ENCODE assay signal across 27 mouse cellular contexts in the genomic region with DNA sequence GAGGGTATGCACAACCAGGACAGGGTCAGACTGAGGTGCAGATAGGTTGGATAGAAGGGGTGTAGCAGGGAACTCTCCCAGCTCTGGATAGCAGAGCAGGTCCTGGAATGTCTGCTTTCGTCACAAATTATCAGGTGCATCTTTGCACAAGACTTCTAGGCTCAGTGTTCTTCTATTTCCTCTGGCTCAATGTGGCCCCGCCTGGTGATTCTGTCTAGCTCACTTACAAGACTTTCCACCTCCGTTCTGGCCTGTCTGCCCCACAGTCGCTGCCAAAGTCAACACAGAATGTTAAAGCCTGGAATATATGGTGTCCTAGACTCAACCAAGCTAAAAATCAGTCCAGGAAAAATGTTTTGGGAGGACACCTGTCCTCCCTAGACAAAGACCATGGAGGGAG. TPM values are rescaled to one million over a fixed set of nuclear protein-coding genes. Genes with fewer than 3 reads are reported as not detected.
DNase-seq lines count a peak whose midpoint lies in the region; ATAC-seq and TF ChIP-seq lines count a peak whose summit lies in the region.
"Had no signal": no experiment of that assay in that cellular context is flagged by ENCODE, and none has a peak within 500 bp of the region (broad histone marks: within the 10 kb centered on the region; RNA-seq: fewer than 3 reads in every experiment).

No protein-coding gene starts in this region.

- TF ChIP-seq CTCF in heart, postnatal 0 days (IDR thresholded peaks at IDR 0.05; ENCODE audit: low read depth) = no peak

- H3K27me3 ChIP-seq in heart, postnatal 0 days (ENCODE audit: control insufficient read depth, insufficient read depth, low read length) = no peaks in the 10 kb centered on the region
- H3K27me3 ChIP-seq in heart, embryonic 11.5 days (ENCODE audit: control insufficient read depth, insufficient read depth, low read length) = no peaks in the 10 kb centered on the region
- H3K27me3 ChIP-seq in myocyte (ENCODE audit: control insufficient read depth, insufficient read depth, insufficient read length) = no peaks in the 10 kb centered on the region
- H3K27me3 ChIP-seq: forebrain, embryonic 15.5 days; liver, embryonic 15.5 days; lung, embryonic 15.5 days; midbrain, embryonic 13.5 days; neural tube, embryonic 12.5 days; stomach, embryonic 15.5 days had no signal

- no peak for TF ChIP-seq EP300 in heart, postnatal 0 days (IDR thresholded peaks at IDR 0.05; ENCODE audit: low read depth)

- H3ac ChIP-seq in myocyte (ENCODE audit: control insufficient read depth, insufficient read length) = no peak overlapping the region

- TF ChIP-seq POLR2A in myocyte (IDR thresholded peaks at IDR 0.05; ENCODE audit: insufficient read length, low read depth) = no peak

- peak; percentile 27 for DNase-seq in heart, postnatal 0 days (ENCODE audit: low spot score)
- DNase-seq in urinary bladder, postnatal 14 days (ENCODE audit: low spot score) = peak; percentile 16
- DNase-seq in urinary bladder, adult 18-20 months (ENCODE audit: low spot score in 2 of 2) = no peak
- DNase-seq in natural killer cell, adult 2 months (ENCODE audit: low spot score in 2 of 2) = no peak
- no peak for DNase-seq in right cerebral cortex, postnatal 25 days
- DNase-seq: adrenal gland, postnatal 25 days; cerebellum, adult 9-10 months; gastrocnemius, postnatal 14 days; kidney, adult 11 months; liver; right cerebral cortex, postnatal 14 days; thymus, adult 18-20 months; thymus, postnatal 36 days had no signal

- H3K9ac ChIP-seq in heart, postnatal 0 days (replicated peaks; ENCODE audit: low read depth, low read length) = no peak overlapping the region
- H3K9ac ChIP-seq in heart, embryonic 11.5 days (ENCODE audit: low read depth, low read length) = no peak overlapping the region
- H3K9ac ChIP-seq: forebrain, embryonic 15.5 days; liver, embryonic 15.5 days; lung, embryonic 15.5 days; midbrain, embryonic 13.5 days; neural tube, embryonic 12.5 days; stomach, embryonic 15.5 days had no signal

- no peaks in the 10 kb centered on the region for H3K36me3 ChIP-seq in heart, postnatal 0 days (replicated peaks; ENCODE audit: control insufficient read depth, insufficient read depth, low read length)
- H3K36me3 ChIP-seq in heart, embryonic 11.5 days (ENCODE audit: control insufficient read depth, insufficient read depth, low read length) = no peaks in the 10 kb centered on the region
- H3K36me3 ChIP-seq in myocyte (ENCODE audit: control insufficient read depth, insufficient read depth) = no peaks in the 10 kb centered on the region
- H3K36me3 ChIP-seq: forebrain, embryonic 15.5 days; hindbrain, embryonic 10.5 days; limb, embryonic 10.5 days; liver, embryonic 15.5 days; lung, embryonic 15.5 days; midbrain, embryonic 13.5 days; neural tube, embryonic 12.5 days; stomach, embryonic 15.5 days had no signal

- H3K4me1 ChIP-seq in heart, postnatal 0 days (ENCODE audit: control insufficient read depth, insufficient read depth) = peaks cover 4% of the 10 kb centered on the region; the same call in 1 of the 2 replicates
- no peaks in the 10 kb centered on the region for H3K4me1 ChIP-seq in heart, embryonic 11.5 days (ENCODE audit: control insufficient read depth, insufficient read depth, low read length)
- H3K4me1 ChIP-seq: liver, embryonic 15.5 days; midbrain, embryonic 13.5 days had no signal

- no peak overlapping the region for H3K4me2 ChIP-seq in heart, postnatal 0 days (ENCODE audit: low read depth, low read length)
- H3K4me2 ChIP-seq in heart, embryonic 11.5 days = no peak overlapping the region
- H3K4me2 ChIP-seq in myocyte (ENCODE audit: low read depth) = peak overlapping the region; percentile 91
- H3K4me2 ChIP-seq: forebrain, embryonic 15.5 days; liver, embryonic 15.5 days; lung, embryonic 15.5 days; midbrain, embryonic 13.5 days; neural tube, embryonic 12.5 days; stomach, embryonic 15.5 days had no signal

- no peak overlapping the region for H3K27ac ChIP-seq in heart, postnatal 0 days (ENCODE audit: low read depth)
- H3K27ac ChIP-seq in heart, embryonic 11.5 days (ENCODE audit: low read depth, low read length) = no peak overlapping the region
- H3K27ac ChIP-seq: forebrain, embryonic 15.5 days; heart, adult 2 months; limb, embryonic 10.5 days; liver, embryonic 15.5 days; lung, embryonic 15.5 days; midbrain, embryonic 13.5 days; neural tube, embryonic 12.5 days; stomach, embryonic 15.5 days had no signal

- H3K79me2 ChIP-seq in myocyte (ENCODE audit: control insufficient read depth, insufficient read depth) = no peaks in the 10 kb centered on the region

- 63% methylated on average over 4 of the region's 4 CpGs for WGBS in heart, postnatal 0 days
- WGBS in heart, embryonic 11.5 days (ENCODE audit: insufficient replicate concordance) = 63% methylated on average over 4 of the region's 4 CpGs

- peak; percentile 29; the same call in 1 of the 2 replicates for ATAC-seq in heart, postnatal 0 days (ENCODE audit: insufficient read depth, low read depth)
- no peak for ATAC-seq in heart, embryonic 11.5 days (replicated peaks; ENCODE audit: insufficient number of reproducible peaks, low FRiP score, low TSS enrichment)
- ATAC-seq: forebrain, embryonic 15.5 days; midbrain, embryonic 13.5 days had no signal

- no peaks in the 10 kb centered on the region for H3K9me3 ChIP-seq in heart, postnatal 0 days (replicated peaks; ENCODE audit: control insufficient read depth, low read length)
- H3K9me3 ChIP-seq in heart, embryonic 11.5 days (replicated peaks; ENCODE audit: control insufficient read depth, low read length) = no peaks in the 10 kb centered on the region
- H3K9me3 ChIP-seq: forebrain, embryonic 15.5 days; hindbrain, embryonic 10.5 days; limb, embryonic 10.5 days; liver, embryonic 15.5 days; lung, embryonic 15.5 days; megakaryocyte, embryonic 14.5 days; midbrain, embryonic 13.5 days; neural tube, embryonic 12.5 days; stomach, embryonic 15.5 days had no signal

- no peak overlapping the region for H3K4me3 ChIP-seq in heart, postnatal 0 days (ENCODE audit: low read depth, low read length)
- no peak overlapping the region for H3K4me3 ChIP-seq in heart, embryonic 11.5 days (ENCODE audit: low read depth, low read length)
- H3K4me3 ChIP-seq in myocyte = no peak overlapping the region
- H3K4me3 ChIP-seq: forebrain, embryonic 15.5 days; heart, adult 2 months; hindbrain, embryonic 10.5 days; limb, embryonic 10.5 days; liver, embryonic 15.5 days; lung, embryonic 15.5 days; megakaryocyte, embryonic 14.5 days; midbrain, embryonic 13.5 days; neural tube, embryonic 12.5 days; stomach, embryonic 15.5 days had no signal

TF ChIP-seq in myocyte, 11 proteins besides CTCF, POLR2A, EP300 and RAD21:
- no peak for TF ChIP-seq TCF12 (IDR thresholded peaks at IDR 0.05; ENCODE audit: insufficient read depth, poor library complexity, severe bottlenecking)
- no peak for TF ChIP-seq MYOG (IDR thresholded peaks at IDR 0.05; ENCODE audit: control insufficient read depth in 1 of 3, insufficient read depth in 1 of 3, insufficient read length in 2 of 3, low read depth in 2 of 3)

RNA-seq across cellular contexts. Expression of a gene that starts 57.9 kb away (rescaled TPM):
- 1.4 and 2.9 TPM in 2 replicates for total RNA-seq in heart, postnatal 0 days (2014; rRNA removed; ENCODE audit: low replicate concordance)
- polyA plus RNA-seq in heart, postnatal 0 days (2015; fragmentation: Nextera tagmentation; extraction: Ambion mirVana) = 0.23 and 0.37 TPM in 2 replicates
- 0.72 and 0.82 TPM in 2 replicates for polyA plus RNA-seq in heart, embryonic 11.5 days (2014; fragmentation: Nextera tagmentation; extraction: Ambion mirVana)
- polyA plus RNA-seq in myocyte (2012; fragmentation: generic; extraction: Trizol) = 11.2 TPM
- total RNA-seq: MEL; monocyte, adult 5-6 weeks had no signal
- polyA plus RNA-seq: limb, embryonic 10.5 days had no signal

Comparison
In these comparisons a context has a peak if more than half of its experiments do, and no peak if none do; other contexts are left out.
1. DNase-seq: peak in heart, postnatal 0 days (single experiment) and urinary bladder, postnatal 14 days (single experiment); none in urinary bladder, adult 18-20 months (0 of 2), natural killer cell, adult 2 months (0 of 2) and right cerebral cortex, postnatal 25 days (single experiment).